Mouse (Mus musculus) ES-E14 (cell line): ENCODE data around the gene Nfam1. TPM values are rescaled to one million over a fixed set of nuclear protein-coding genes. Genes with fewer than 3 reads are reported as not detected.

Experiments
- DNase-seq: peaks from one replicate; pipeline ENCODE4 v3.0.0-alpha.2; 2013; ENCODE audit warnings: low read depth, low spot score
- H3K27ac ChIP-seq: 2 replicates; pipeline ENCODE4 v1.5.1; 2012; ENCODE audit warnings: low read depth, mild to moderate bottlenecking, low read length, moderate library complexity, mixed read lengths; ENCODE audit not compliant: poor library complexity, insufficient read depth, severe bottlenecking
- H3K36me3 ChIP-seq: 2 replicates; pipeline ENCODE4 v1.6.1; 2012; ENCODE audit warnings: mild to moderate bottlenecking, low read length, moderate library complexity, mixed read lengths; ENCODE audit not compliant: control insufficient read depth, poor library complexity, insufficient read depth, severe bottlenecking
- H3K4me1 ChIP-seq, 2 experiments: fragments of 150-350 bp in 1 of 2; sonication (generic) in 1 of 2; 2 replicates each; pipeline ENCODE4 v1.6.1; 2012; ENCODE audit warnings: low read length in 2 of 2, mild to moderate bottlenecking in 1 of 2, mixed read lengths in 1 of 2; ENCODE audit not compliant: control insufficient read depth in 2 of 2, insufficient read depth in 2 of 2, poor library complexity in 1 of 2
- H3K4me3 ChIP-seq, 2 experiments: fragments of 150-350 bp in 1 of 2; sonication (generic) in 1 of 2; 2 replicates each; pipeline ENCODE4 v1.5.1; 2012; ENCODE audit warnings: low read length in 2 of 2, low read depth in 1 of 2, mild to moderate bottlenecking in 1 of 2, mixed read lengths in 1 of 2; ENCODE audit not compliant: insufficient read depth in 1 of 2, poor library complexity in 1 of 2, severe bottlenecking in 1 of 2
- H3K9ac ChIP-seq: 2 replicates; pipeline ENCODE4 v1.6.1; 2012; ENCODE audit warnings: low read depth, mild to moderate bottlenecking, low read length, mixed read lengths; ENCODE audit not compliant: poor library complexity, insufficient read depth, severe bottlenecking
- H3K9me3 ChIP-seq: fragments of 150-350 bp; sonication (generic); 2 replicates; pipeline ENCODE4 v1.6.1; 2012; ENCODE audit warnings: low read depth, mild to moderate bottlenecking, low read length; ENCODE audit not compliant: control insufficient read depth, insufficient read depth
- CHD2 ChIP-seq: IDR thresholded peaks from 2 replicates; pipeline ENCODE4 v1.6.1; 2014; ENCODE audit warnings: mild to moderate bottlenecking, low read depth, low read length, inconsistent platforms
- HCFC1 ChIP-seq: IDR thresholded peaks from 2 replicates; pipeline ENCODE4 v1.6.1; 2012; ENCODE audit warnings: low read length, inconsistent platforms, borderline replicate concordance; ENCODE audit not compliant: insufficient read depth
- MAFK ChIP-seq: IDR thresholded peaks from 2 replicates; pipeline ENCODE4 v1.6.1; 2014; ENCODE audit warnings: mild to moderate bottlenecking, low read depth, low read length, inconsistent platforms; ENCODE audit not compliant: insufficient read depth
- ZC3H11A ChIP-seq: IDR thresholded peaks from 2 replicates; pipeline ENCODE4 v1.6.1; 2012; ENCODE audit warnings: low read depth, mild to moderate bottlenecking, inconsistent platforms, low read length, borderline replicate concordance
- ZNF384 ChIP-seq: IDR thresholded peaks from 2 replicates; pipeline ENCODE4 v1.6.1; 2012; ENCODE audit warnings: low read depth, low read length, inconsistent platforms
- in situ Hi-C, 2 experiments: fragments of 600-800 bp; cut with MboI; formaldehyde crosslinking; loops; one replicate each; pipeline ENCODE4 v1.15.1; 2025; ENCODE audit warnings: low sequenced_read_pairs in 2 of 2, inconsistent platforms in 1 of 2; ENCODE audit not compliant: unreplicated experiment in 2 of 2
- total RNA-seq: library from RNA; depleted of rRNA; stranded (reverse); fragments of 300-350 nt; gene quantifications from 2 replicates; pipeline ENCODE4 v1.2.3, GENCODE M21; 2012

Gene Nfam1
- total RNA-seq, 1 experiment = 2.1 TPM

DNA sequence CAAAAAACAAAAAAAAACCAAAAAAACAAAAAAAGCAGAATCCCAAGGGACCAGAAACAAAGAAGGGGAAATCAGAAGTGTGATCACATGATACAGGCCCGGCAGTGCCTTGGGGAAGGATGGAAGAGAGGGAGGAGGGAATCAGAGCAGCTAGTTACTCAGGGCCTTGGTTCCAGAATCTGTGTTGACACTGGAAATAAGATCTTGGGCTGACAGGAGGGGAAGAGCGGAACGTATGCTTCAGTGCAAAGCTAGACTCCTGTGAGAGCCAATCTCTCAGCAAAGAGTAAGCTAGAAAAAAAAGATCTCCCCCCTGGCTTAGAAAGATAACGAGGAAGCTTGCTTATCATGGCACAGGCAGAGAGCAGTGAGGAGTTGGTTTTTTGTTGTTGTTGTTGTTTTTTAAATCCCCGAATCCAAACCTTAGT, 26.1 kb upstream of the Nfam1 start:
- DNase-seq = no peak
- Histone ChIP-seq H3K4me1 (peaks cover 0 to 12% of the 10 kb centered on the region in 2 experiments; a peak in 2 of 4 replicates), H3K4me3 (no peak overlapping the region), H3K27ac (no peak overlapping the region), H3K9ac (no peak overlapping the region), H3K9me3 (no peaks in the 10 kb centered on the region), H3K36me3 (no peaks in the 10 kb centered on the region)
- TF ChIP-seq HCFC1 (no peak), ZNF384 (no peak), MAFK (no peak), CHD2 (no peak), ZC3H11A (no peak)
- in situ Hi-C loops = loop anchor here in 1 of 2 experiments (25.0 kb wide), 1 partner anchor 772 kb away; the partner anchor contains the start of gene Wbp2nl

DNA sequence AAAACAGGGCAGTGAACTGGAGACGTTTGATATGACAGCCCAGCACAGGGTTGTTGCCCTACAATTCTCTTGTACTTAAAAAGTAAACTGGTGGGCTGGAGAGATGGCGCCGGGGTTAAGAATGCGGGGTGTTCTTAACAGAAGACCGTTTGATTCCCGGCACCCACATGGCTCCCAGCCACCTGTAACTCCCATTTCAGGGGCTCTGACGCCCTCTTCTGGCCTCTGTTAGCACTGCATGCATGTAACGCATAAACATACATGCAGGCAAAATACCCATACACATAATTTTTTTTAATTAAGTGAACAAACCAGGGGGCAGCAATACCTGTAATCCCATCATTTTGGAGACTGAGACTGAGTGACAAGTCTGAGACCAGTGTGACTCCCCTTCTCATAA, 24.4 kb upstream of the Nfam1 start:
- no peak overlapping the region for H3K27ac ChIP-seq
- DNase-seq = no peak
- H3K4me3 ChIP-seq = 0 out of 4 replicates have a peak overlapping the region, but pooled peaks of 1 of the 2 experiments have one; percentile 1
- H3K4me1 ChIP-seq = peaks cover 0 to 16% of the 10 kb centered on the region in 2 experiments; a peak in 2 of 4 replicates
- in situ Hi-C loops = loop anchor here in 1 of 2 experiments (25.0 kb wide), 1 partner anchor 770 kb away; the partner anchor contains the start of gene Wbp2nl
- TF ChIP-seq ZNF384 (no peak), ZC3H11A (peak; percentile 78)
- H3K9ac ChIP-seq = no peak overlapping the region; the same call in 1 of the 2 replicates
- no peaks in the 10 kb centered on the region for H3K9me3 ChIP-seq
- no peaks in the 10 kb centered on the region for H3K36me3 ChIP-seq

DNA sequence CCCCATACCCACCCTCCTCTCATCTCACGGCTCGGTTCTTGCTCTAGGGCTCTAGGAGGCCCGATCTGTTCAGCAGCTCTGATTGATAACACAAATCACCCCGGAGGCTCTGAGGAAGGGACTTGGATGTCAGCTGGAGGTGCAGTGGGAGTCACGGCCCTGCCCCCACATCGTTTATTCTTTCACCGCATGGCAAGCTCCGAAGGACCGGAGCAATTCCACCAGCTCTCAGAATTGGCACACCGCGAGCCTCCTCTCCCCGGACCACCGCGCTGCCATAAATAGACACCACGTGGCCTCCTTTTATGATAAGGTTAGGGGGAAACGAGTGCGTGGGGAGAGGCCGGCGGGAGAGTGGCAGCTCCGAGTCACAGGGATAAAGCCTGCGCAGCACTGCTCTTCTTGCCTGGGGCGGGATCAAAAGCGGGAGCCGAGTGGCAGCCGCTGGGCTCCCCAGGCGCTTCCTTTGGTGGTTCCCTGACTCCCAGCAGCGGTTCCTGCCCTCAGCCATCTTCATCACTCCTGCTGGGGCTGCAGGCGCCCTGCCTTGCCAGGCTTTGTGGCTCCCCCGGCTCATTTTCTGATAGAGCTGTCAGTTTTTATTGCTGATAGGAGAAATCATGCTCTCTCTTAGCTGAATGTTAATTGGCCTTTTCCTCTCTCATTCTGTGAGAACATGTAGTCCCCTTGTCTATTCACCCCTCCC, 23.4 kb upstream of the Nfam1 start:
- H3K27ac ChIP-seq = no peak overlapping the region; the same call in 1 of the 2 replicates
- peak overlapping the region; percentile 37 to 66 for H3K4me3 ChIP-seq
- H3K9me3 ChIP-seq = no peaks in the 10 kb centered on the region
- in situ Hi-C loops = loop anchor here in 1 of 2 experiments (25.0 kb wide), 1 partner anchor 769 kb away; the partner anchor contains the start of gene Wbp2nl
- DNase-seq = no peak
- TF ChIP-seq HCFC1 (no peak), ZC3H11A (no peak), MAFK (no peak), CHD2 (no peak), ZNF384 (no peak)
- H3K9ac ChIP-seq = peak overlapping the region; percentile 9; the same call in 1 of the 2 replicates
- H3K36me3 ChIP-seq = no peaks in the 10 kb centered on the region
- peaks cover 0 to 17% of the 10 kb centered on the region in 2 experiments; a peak in 2 of 4 replicates for H3K4me1 ChIP-seq

DNA sequence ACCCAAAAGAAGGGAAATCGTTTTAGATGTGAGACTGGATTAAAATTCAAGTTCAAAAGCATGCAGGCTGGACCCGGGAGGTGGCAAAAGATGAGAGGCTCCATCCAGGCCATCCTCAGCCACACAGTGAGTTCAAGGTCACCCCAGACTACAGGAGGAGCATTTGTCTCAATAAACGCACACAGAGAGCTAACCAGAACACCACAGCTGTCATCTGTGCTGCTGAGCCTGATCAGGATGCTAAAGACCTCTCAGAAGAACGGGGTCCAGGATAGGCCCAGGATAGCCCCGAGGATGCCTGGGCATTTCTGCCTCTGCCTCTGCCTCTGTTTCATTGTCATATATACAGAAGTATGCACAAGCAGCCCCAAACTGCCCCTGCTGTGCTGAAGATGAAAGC, 22.5 kb upstream of the Nfam1 start:
- no peak overlapping the region for H3K4me3 ChIP-seq
- no peak for DNase-seq
- no peak overlapping the region for H3K9ac ChIP-seq
- H3K4me1 ChIP-seq = peaks cover 2 to 14% of the 10 kb centered on the region in 2 experiments; a peak in 3 of 4 replicates
- no peak overlapping the region for H3K27ac ChIP-seq
- no peak for TF ChIP-seq ZNF384
- no peak for TF ChIP-seq ZC3H11A
- no peak for TF ChIP-seq CHD2
- TF ChIP-seq HCFC1 = no peak
- no peak for TF ChIP-seq MAFK
- in situ Hi-C loops = loop anchor here in 1 of 2 experiments (25.0 kb wide), 1 partner anchor 768 kb away; the partner anchor contains the start of gene Wbp2nl
- no peaks in the 10 kb centered on the region for H3K36me3 ChIP-seq
- H3K9me3 ChIP-seq = no peaks in the 10 kb centered on the region
